Mouse (Mus musculus): Measurements from ENCODE around the gene Nt5e. TPM values are rescaled to one million over a fixed set of nuclear protein-coding genes. Genes with fewer than 3 reads are reported as not detected.

Nt5e gene
- polyA plus RNA-seq (2014; fragmentation: Illumina TruSeq; extraction: RNeasy Lipid Tissue Mini Kit (QIAGEN cat#74804); ENCODE audit: low read depth, low replicate concordance) = 30.5 TPM

DNA sequence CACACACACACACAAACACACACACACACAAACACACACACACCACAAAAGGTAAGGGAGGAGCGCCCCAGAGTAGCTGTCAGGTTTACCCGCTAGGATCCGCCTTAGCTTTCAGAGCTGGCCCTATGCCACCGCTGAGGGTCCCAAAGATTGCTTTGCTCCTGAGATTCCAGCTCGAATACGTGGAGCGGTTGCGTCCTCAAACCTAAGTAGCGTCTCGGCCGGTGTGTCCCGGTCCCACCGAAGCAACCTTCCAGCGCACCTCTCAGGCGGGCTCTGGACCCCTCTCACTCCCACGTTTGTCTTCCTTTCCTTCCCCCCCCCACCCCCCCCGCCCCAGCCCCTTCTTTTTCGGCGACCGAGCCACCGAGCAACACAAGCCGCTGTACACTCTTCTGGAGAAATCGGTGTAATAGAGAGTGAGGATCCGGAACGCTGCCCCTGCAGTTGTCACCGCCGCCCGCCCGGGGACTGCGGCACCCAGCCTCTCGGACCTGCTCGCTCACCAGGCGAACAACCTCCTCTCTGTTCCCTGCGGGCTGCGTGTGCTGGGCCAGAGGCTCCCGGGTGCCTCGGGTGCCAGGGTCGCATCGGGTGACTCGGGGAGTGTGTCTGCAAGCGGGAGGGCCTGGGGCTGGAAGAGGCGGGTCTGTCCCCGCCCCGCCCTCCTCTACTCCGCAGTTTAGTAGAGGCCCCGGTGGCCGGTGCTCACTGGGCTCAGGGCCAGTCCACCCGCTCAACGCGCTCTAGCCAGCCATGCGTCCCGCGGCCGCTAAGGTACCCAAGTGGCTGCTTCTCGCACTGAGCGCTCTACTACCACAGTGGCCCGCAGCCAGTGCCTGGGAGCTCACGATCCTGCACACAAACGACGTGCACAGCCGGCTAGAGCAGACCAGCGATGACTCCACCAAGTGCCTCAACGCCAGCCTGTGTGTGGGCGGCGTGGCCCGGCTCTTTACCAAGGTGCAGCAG is at the start of gene Nt5e:
Gene Nt5e (plus strand): TSS at position 268 of the 972 bp plus-strand sequence.

Other genes with a start within 250 kb of the Nt5e start
- gene Snx14, start 111.8 kb downstream of the Nt5e start, polyA plus RNA-seq (2014; fragmentation: Illumina TruSeq; extraction: RNeasy Lipid Tissue Mini Kit (QIAGEN cat#74804); ENCODE audit: low read depth, low replicate concordance) = 31.5 TPM
- gene Gm20537, start 129.4 kb downstream of the Nt5e start, polyA plus RNA-seq (2014; fragmentation: Illumina TruSeq; extraction: RNeasy Lipid Tissue Mini Kit (QIAGEN cat#74804); ENCODE audit: low read depth, low replicate concordance) = 0.86 TPM
- 67.4 TPM for gene Syncrip, start 155.4 kb downstream of the Nt5e start, polyA plus RNA-seq (2014; fragmentation: Illumina TruSeq; extraction: RNeasy Lipid Tissue Mini Kit (QIAGEN cat#74804); ENCODE audit: low read depth, low replicate concordance)
- 12.0 TPM for gene Zfp949, start 220.8 kb downstream of the Nt5e start, polyA plus RNA-seq (2014; fragmentation: Illumina TruSeq; extraction: RNeasy Lipid Tissue Mini Kit (QIAGEN cat#74804); ENCODE audit: low read depth, low replicate concordance)

Measured in adipose tissue, adult 10 weeks (tissue).